Mouse (Mus musculus) lung, postnatal 25 days (tissue): ENCODE data around the gene Erbb3.
"Not testable (repeated sequence)": the region's sequence is repeated elsewhere in the genome, so short reads cannot be mapped to it uniquely, and the experiment has no call there.

Experiments
- DNase-seq: peaks from one replicate; pipeline ENCODE4 v3.0.0; 2022; ENCODE audit warnings: low spot score

Gene Erbb3

GRCm38 (mm10) chr10:128556963-128557362 lies 32.5 kb downstream of the Erbb3 start:
- no peak for DNase-seq

DNA sequence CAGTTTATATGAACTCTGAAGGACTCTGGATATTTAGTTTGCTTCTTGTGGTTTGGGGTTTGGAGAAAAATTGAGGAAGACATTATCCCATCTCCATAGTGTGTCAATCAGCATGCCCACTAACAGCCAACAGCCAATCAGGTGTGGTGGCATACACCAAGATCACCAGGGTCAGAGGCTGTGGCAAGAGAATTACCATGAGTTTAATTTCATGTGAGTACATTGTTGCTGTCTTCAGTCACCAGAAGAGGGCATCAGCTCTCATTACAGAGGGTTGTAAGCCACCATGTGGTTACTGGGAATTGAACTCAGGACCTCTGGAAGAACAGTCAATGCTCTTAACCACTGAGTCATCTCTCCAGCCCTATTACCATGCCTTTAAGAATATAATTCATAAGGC lies 33.2 kb downstream of the Erbb3 start:
- no peak for DNase-seq

- not testable (repeated sequence) for DNase-seq
These were observed 33.9 kb downstream of the Erbb3 start for GRCm38 (mm10) chr10:128555567-128555966.

- not testable (repeated sequence) for DNase-seq
These were observed 39.2 kb downstream of the Erbb3 start for GRCm38 (mm10) chr10:128550144-128550823.

GRCm38 (mm10) chr10:128549682-128550057 lies 39.8 kb downstream of the Erbb3 start:
- DNase-seq = not testable (repeated sequence)

DNA sequence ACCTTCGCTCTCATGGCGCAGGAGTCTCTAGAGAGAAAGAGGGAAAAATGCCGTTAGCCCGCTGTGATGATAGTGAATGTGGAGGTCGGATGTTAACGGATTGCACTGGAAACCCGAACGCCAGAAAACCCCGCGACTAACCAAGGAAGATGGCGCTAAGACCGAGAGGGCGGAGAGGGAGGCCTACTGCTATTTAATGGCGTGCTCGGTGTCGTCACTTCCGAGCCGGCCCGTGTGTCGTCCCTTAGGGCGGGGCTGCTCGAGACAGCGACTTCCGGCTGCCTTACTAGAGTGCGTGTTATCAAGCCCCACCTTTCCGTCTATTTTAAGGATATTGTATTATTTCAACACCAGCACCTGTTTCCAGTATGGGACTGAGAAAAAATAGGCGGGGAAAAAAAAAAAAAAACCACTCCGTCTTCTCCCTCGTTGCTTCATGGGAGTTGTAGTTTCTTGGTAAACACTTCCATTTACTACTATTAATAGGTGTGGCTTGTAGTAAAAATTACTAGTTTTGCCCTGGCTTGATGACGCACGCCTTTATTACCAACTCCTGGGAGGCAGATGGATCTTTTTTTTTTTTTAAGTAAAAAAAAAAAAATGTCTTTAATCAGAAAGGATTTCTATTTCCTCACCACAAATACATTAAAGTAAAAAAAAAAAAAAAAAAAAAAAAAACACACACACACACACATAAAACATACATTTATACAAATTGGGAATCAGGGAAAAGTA lies 40.3 kb downstream of the Erbb3 start, which contains the start of gene Rpl41:
Gene Rpl41 (minus strand): TSS at position 359 of the 735 bp plus-strand sequence.
- peak; percentile 97 for DNase-seq

GRCm38 (mm10) chr10:128548051-128548791 lies 41.2 kb downstream of the Erbb3 start:
- DNase-seq = not testable (repeated sequence)

GRCm38 (mm10) chr10:128547361-128548032 lies 42.0 kb downstream of the Erbb3 start, which contains the start of gene Zc3h10:
Zc3h10 (minus strand) TSS chr10:128547774.
- DNase-seq = peak; percentile 98

DNA sequence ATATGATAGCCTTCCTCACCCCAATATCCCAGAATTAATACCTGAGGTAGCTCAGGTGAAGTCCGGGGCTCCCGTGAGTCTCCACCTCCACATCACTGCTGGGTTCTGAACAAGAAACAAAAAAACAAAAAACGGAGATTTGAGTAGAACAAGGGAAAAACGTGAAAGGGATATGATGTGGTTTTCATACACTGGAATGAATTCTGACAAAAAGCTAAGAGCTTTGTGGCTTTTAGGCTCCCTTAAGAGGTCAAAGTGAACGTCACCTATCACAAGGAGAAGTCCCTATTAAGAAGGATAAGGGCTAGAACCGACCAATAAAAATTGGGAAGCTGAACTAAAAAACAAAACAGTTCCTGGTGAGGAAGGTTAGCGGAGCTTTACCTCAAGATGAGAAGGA lies 42.7 kb downstream of the Erbb3 start:
- DNase-seq = no peak

DNA sequence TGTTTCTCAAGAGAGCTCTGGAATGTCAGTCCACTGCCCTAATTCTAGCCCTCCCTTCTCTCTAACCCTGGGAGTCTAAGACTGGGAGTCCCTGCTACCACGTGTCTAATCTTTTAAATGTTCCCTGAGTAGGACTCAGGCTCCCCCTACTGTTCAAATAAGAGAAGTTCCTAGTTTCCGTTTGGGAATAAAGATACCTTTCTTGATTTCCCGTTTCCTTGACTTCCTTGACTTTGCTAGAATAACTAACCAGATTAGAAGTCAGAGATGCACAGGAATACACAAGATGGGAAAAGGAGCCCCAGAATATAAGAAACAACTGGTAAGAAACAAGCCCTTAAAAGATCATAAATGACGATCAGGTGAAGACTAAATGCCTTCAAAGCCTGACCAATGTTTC lies 43.1 kb downstream of the Erbb3 start:
- DNase-seq = peak; percentile 68

- no peak for DNase-seq
These were observed 43.9 kb downstream of the Erbb3 start for GRCm38 (mm10) chr10:128545570-128545898.

DNA sequence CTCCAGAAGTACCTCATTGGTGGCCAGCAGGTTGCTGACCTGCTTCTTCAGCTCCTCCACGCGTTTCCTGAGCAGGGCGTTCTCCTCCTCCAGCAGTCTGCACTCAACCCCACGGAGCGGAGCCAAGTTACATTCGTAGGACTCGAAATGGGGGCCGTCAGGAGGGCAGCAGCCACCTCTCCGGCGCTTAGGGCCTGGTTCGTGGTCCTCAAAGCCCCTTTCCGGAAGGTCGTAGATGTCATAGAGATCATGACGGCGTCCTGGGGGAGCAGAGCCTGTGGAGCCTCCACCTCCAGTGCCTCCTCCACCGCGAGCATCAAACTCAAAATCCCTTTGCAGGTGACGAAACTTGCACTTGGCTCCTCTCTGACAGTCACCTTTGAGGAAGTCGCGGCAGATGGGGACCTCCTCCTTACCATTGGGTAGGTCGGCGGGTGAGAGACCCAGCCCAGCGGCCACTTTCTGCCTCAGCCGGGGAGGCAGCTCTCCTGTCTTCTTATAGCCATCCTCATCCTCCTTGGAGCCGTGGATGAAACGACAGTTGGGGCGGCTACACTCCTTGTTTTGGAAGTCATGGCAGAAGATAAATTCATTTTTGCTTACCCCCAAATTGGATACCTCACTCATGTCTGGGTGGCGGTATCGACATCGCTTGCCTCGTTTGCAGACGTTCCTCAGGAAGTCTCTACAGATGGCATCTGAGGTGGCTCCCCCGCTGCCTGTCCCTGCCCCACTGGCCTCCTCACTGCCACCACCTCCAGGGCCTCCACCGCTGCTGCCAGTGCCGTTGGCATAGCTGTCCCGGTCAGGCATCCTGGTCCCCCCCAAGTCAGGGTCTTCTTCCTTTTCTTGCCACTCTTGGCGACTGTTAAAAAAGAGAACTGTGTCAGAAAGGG lies 44.5 kb downstream of the Erbb3 start:
- DNase-seq = no peak

DNA sequence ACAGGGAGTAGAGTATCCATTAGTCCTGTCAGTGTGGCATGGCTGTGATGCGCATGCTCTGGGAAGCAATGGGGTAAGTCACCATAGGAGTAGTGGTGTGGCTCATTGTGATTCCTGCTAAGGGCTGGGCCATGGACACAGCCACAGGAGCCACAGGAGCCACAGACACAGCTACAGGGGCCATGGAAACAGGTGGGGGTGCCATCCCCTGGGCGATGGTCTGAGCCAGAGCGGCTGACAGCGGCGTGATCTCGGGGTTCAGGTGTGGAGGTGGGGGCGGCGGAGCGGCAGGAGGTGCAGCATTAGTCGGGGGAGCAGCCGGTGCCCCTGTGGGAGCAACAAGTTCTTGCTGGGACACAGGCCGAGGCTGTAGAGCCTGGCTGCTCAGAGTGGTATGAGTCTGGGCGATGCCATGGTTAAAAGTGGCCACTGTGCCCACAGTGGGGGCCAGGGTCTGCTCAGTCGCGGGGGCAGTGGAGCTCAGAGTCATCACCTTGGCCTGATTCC lies 45.2 kb downstream of the Erbb3 start:
- DNase-seq = no peak

GRCm38 (mm10) chr10:128543100-128543499 lies 46.4 kb downstream of the Erbb3 start:
- no peak for DNase-seq

GRCm38 (mm10) chr10:128538340-128538870 lies 51.0 kb downstream of the Erbb3 start:
- no peak for DNase-seq

DNA sequence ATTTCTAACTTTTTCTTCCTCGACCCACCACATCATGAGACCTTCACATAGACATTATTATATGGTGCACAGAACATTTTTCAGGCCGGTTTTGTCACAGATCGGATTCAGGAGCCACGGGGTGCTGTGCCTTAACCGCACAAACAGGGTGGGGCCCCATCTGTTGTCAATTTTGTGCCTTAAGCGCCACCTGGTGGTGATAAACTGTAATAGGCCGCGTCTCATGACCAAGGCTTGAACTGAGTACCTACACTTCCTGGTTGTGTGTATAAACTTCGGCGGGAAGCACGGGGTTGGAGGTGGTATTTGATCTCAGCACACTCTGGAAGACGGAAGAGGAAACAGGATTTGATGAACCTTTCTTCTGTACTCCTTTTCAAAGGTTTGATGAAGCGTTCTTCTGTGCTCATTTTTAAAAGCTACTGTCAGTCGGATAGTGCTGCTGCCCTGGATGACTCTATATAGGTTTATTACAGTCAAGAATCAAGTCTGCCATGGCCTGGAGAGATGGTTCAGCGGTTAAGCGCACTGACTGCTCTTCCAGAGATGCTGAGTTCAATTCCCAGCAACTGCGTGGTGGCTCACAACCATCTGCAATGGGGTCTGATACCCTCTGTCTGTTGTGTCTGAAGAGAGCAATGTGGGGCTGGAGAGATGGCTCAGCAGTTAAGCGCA lies 53.0 kb downstream of the Erbb3 start:
- peak; percentile 96 for DNase-seq

GRCm38 (mm10) chr10:128535624-128536265 lies 53.7 kb downstream of the Erbb3 start:
- peak; percentile 23 for DNase-seq

- no peak for DNase-seq
These were observed 54.2 kb downstream of the Erbb3 start for GRCm38 (mm10) chr10:128535206-128535605.
